Mouse (Mus musculus): ENCODE data around the gene Pik3c2a.

Pik3c2a gene

GRCm38 (mm10) chr7:116294961-116295360, 148.3 kb downstream of the Pik3c2a start:
- no peak for DNase-seq (ENCODE audit: low spot score)

GRCm38 (mm10) chr7:116292377-116292776, 150.9 kb downstream of the Pik3c2a start:
- no peak for DNase-seq (ENCODE audit: low spot score)

GRCm38 (mm10) chr7:116290559-116290958, 152.7 kb downstream of the Pik3c2a start:
- no peak for DNase-seq (ENCODE audit: low spot score)

- no peak for DNase-seq (ENCODE audit: low spot score)
Observed at GRCm38 (mm10) chr7:116288996-116289395, 154.3 kb downstream of the Pik3c2a start.

GRCm38 (mm10) chr7:116287959-116288358, 155.3 kb downstream of the Pik3c2a start:
- DNase-seq (ENCODE audit: low spot score), result no peak

Data from T-cell, adult 2 months (primary cell).